Mouse (Mus musculus) megakaryocyte, embryonic 14.5 days (primary cell): ENCODE data around the gene Dgki.

ENCODE experiments used
- FLI1 ChIP-seq: IDR thresholded peaks from 2 replicates; pipeline ENCODE4 v1.6.1; 2012; ENCODE audit warnings: low read length, inconsistent platforms, mixed read lengths
- GATA1 ChIP-seq: IDR thresholded peaks from 3 replicates; pipeline ENCODE4 v1.6.1; 2012; ENCODE audit warnings: mixed read lengths, low read length, inconsistent platforms, borderline replicate concordance

DNA sequence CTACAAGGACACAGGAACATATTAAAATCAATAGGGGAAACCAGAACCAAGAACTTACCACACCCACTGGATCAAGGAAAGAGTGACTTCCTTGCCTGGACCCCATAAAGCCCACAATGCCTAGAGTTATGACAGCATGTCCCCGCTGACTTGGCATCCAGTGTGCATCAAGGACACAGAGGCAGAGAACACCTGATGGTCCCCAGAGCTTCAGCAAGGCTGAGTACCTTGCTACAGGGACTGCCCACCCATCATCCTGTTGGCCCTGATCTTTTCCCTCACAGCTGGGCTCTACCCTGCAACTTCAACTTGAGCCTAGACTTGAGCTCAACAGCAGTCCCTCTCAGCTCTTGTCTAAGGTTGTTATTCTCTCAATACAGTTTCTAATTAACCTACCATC, 6.6 kb upstream of the Dgki start:
- no peak for TF ChIP-seq FLI1
- no peak for TF ChIP-seq GATA1
